Mouse (Mus musculus) liver, embryonic 14.5 days (tissue): ENCODE measurements around the gene Negr1.

Experiments
- CTCF ChIP-seq: IDR thresholded peaks from 2 replicates; pipeline ENCODE4 v1.5.1; 2016; ENCODE audit warnings: antibody characterized with exemption, low read depth, control low read depth
- EP300 ChIP-seq: IDR thresholded peaks from 2 replicates; pipeline ENCODE4 v1.6.1; 2016; ENCODE audit warnings: antibody characterized with exemption, low read depth

DNA sequence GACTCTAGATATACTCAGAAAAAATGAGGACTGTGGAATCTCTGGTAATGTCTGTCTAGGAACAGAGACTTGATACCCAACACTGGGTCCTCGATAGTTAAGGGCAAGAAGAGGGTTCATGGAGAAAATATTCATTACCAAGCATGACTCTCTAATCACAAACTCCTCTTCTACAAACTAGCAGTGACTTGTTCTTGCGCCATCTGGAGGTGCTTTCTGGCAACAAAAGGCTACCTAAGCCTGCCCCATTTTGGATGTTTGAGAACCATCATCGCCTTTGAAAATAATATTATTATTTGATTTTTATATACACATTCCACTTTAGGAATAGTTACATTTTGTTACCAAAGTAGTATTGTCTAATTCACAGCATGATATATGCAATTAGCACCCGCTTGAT lies 637.1 kb downstream of the Negr1 start:
- TF ChIP-seq CTCF: no peak
- TF ChIP-seq EP300: no peak
